Mouse (Mus musculus) CH12.LX (cell line): ENCODE results near the gene Ptges3l.

Experiments used
- JUND ChIP-seq: conservative IDR thresholded peaks from 2 replicates; pipeline ENCODE4 v1.6.1; 2011; ENCODE audit warnings: low read depth, low read length, improper control_type of control experiment
- ZC3H11A ChIP-seq: IDR thresholded peaks from 2 replicates; pipeline ENCODE4 v1.6.1; 2012; ENCODE audit warnings: low read depth, mild to moderate bottlenecking, inconsistent platforms, low read length, improper control_type of control experiment

GRCm38 (mm10) chr11:101424925-101425813 lies at the start of gene Ptges3l, which contains the start of gene Rundc1:
- no peak for TF ChIP-seq JUND
- no peak for TF ChIP-seq ZC3H11A
